Mouse (Mus musculus): ENCODE results near the gene Atg9b.

Gene Atg9b

DNA sequence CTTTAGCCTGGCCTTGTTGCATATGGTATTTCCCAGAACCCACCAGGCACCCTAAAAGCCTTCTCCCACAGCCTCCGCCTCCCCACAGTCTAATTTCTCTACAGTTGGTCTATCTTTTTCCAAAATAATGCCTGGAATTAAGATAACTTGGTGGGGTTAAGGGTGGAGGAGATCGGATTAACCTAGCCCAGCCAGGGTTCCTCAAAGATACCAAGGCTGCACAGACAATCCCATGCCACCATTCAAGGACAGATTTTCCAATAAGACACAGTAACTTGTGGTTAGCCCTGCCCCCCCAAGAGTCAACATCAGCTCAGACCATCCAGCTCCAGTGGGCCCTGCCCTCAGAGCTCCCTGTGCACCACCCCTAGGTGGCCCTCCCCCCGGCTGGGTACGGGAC lies 11.4 kb downstream of the Atg9b start:
- DNase-seq: no peak

DNA sequence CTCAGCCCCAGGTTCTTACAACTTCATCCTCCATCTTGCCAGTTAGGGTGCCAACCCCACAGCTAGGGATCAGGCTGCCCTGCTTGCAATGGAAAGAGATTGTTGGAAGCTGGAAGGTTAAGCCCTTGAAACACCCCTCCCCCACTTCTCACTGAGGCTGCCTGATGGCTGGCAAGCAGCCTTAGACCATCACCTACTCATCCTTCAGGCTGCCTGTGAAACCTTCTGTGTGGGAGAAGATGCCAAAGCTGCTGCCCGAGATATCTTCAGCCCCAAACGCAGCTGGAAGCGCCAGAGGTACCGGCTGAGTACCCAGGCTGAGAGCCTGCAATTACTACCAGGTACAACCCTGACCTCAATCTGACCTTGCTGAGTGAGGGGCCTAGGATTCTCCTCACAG lies 12.4 kb downstream of the Atg9b start:
- peak; percentile 55 to 69 for DNase-seq

DNA sequence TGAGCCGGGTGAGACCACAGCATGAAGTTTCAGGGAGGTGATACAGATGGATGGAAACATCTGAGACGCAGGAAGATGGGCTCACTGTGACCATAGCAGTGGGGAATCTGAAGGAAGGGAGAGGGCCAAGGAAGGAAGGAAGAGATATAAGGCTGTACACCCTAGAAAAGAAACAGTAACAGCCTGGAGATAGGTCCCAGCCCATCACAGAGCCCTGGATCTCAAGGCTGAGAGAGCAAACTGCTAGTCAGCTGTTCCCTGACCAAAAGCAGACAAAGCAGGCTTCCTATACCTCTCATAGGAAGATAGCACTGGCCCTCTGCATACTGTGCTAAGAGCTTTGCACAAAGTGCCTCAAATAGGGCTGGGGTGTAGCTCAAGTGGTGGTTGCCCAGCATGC lies 13.2 kb downstream of the Atg9b start:
- no peak for DNase-seq

- DNase-seq: no peak
Observed at GRCm38 (mm10) chr5:24374666-24375328, 17.1 kb downstream of the Atg9b start.

DNA sequence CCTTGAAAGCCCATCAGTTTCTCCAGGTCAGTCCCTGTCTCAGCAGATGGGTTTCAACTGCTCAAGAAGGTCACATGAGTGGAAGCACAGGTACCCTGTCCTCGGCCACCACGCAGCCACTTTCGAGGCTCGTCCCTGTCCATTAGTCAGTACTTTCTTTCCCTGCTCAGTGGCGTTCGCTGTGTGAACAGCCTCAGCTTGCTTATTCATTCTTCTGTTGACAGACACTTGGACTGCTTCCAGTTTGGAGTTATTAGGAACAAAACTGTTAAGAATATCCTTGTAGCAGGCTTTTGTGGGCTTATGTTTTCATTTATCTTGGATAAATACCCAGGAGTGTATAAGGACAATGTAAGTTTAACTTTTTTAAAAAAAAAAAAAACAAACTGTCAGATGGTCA lies 17.7 kb downstream of the Atg9b start:
- no peak for DNase-seq

GRCm38 (mm10) chr5:24373807-24374206 lies 18.1 kb downstream of the Atg9b start:
- no peak for DNase-seq

- DNase-seq: no peak
Observed at GRCm38 (mm10) chr5:24369767-24370166, 22.2 kb downstream of the Atg9b start.

GRCm38 (mm10) chr5:24366426-24366825 lies 25.5 kb downstream of the Atg9b start:
- no peak for DNase-seq

GRCm38 (mm10) chr5:24365528-24365927 lies 26.4 kb downstream of the Atg9b start:
- no peak for DNase-seq

GRCm38 (mm10) chr5:24364963-24365362 lies 27.0 kb downstream of the Atg9b start:
- DNase-seq: no peak

- no peak for DNase-seq
Observed at GRCm38 (mm10) chr5:24364508-24364907, 27.4 kb downstream of the Atg9b start, which contains the start of gene Nos3. Nos3 (plus strand) TSS chr5:24364810.

- DNase-seq: no peak
Observed at GRCm38 (mm10) chr5:24364061-24364460, 27.9 kb downstream of the Atg9b start.

- no peak for DNase-seq
Observed at GRCm38 (mm10) chr5:24363467-24363866, 28.5 kb downstream of the Atg9b start.

- DNase-seq: peak; percentile 92 to 95
Observed at GRCm38 (mm10) chr5:24360792-24361454, 31.0 kb downstream of the Atg9b start.

DNA sequence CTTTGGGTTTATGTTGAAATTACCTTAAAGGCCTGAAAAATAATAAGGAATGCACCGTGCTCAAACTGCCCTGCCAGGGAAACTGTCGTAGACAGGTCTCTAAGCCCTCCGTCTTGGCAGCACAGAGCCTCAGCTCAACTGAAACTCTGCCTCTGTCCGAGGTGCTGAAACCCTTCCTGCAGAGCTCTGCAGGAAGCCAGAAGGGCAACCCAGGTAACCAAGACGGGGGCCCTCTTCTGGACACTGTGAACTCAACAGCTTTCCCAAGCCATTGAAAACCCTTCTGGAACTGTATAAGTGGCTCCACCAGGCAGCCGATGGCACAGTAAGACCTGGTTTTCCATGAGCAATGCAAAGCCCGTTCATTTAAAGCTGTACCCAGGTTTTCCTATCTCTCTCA lies 34.5 kb downstream of the Atg9b start:
- DNase-seq: peak in 1 of 2 experiments; percentile 56

- DNase-seq: no peak
Observed at GRCm38 (mm10) chr5:24356764-24357163, 35.2 kb downstream of the Atg9b start.

- no peak for DNase-seq
Observed at GRCm38 (mm10) chr5:24353327-24353726, 38.6 kb downstream of the Atg9b start.

DNA sequence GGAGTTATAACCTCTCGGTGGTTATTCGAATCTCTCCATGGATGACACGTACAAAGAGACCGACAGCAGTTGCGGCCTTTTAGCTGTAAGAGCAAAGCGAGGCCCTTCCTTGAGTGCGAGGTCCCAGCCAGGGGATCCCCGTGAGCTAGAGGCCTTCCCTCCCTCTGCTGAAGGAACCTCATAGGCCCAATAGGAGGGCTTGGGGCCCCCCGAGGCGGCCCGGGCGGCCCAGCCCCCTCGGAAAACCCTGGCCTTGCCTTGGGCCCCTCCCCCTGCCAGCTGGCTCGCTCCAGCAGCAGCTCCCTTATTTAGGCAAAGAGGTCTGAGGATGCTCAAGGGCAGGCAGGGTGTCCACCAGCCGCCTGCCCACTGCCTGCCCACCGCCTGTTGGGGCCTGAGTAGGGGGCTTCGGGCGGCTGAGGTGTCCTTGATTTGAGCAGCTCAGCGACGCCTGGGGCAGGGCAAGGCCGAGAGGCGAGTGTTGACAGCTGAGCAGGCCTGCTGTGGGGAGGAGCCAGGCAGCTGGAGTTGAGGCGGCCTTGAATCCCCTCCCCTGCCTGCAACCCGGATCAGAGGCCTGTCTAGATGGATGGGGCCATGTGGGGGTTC lies 39.6 kb downstream of the Atg9b start:
- peak; percentile 59 for DNase-seq

GRCm38 (mm10) chr5:24351701-24352171 lies 40.2 kb downstream of the Atg9b start:
- peak; percentile 93 to 96 for DNase-seq

DNA sequence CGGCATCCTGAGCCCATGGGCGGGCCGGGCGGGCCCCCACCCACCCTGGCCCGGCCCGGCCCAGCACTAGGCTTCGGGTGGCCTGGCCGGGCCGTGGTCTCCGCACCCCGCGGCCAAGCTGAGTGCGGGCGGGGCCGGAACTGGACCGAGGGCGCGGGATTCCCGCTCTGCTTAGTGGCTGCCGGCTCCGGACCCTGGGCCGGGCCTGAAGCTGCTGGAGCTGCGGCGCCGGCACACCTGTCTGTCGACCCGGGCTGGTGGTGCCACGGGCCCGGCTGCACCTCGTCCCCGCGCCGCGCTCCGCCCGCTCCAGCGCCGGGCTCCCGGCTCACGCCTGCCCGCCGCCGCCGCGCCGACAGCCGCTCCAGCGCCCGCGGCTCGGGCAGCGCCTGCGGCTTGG lies 40.7 kb downstream of the Atg9b start, which contains the start of gene Kcnh2:
TSS of gene Kcnh2 (minus strand) at position 327 of the 400 bp plus-strand sequence.
- DNase-seq: no peak

- DNase-seq: peak; percentile 65 to 70
Observed at GRCm38 (mm10) chr5:24350531-24351250, 41.3 kb downstream of the Atg9b start.

- peak in 1 of 2 experiments; percentile 51 for DNase-seq
Observed at GRCm38 (mm10) chr5:24350073-24350472, 41.9 kb downstream of the Atg9b start.

DNA sequence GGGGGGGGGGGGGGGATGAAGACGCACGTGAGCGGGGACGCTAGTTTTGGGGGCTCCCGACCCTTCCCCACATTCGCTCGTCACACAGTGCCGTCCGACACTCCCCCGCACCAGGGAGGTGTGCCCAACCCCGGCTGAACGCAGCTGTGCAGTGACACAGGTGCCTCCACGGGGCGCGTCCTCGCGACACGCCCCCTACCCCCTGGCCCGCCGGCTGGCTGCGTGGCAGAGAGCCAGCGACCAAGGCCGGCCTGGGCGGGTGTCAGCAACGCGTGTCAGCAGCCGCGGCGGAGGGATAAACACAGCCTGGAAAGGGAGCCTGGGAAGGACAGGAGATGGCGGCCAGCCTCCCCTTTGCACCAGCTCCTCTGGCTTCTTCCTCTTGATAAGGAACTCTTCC lies 43.4 kb downstream of the Atg9b start:
- DNase-seq: peak; percentile 52 to 58

All from cerebellum, postnatal 10 days (tissue).